Mouse (Mus musculus) ES-E14 (cell line): Measurements from ENCODE around the gene Slc11a1.

Source experiments
- HCFC1 ChIP-seq: IDR thresholded peaks from 2 replicates; pipeline ENCODE4 v1.6.1; 2012; ENCODE audit warnings: low read length, inconsistent platforms, borderline replicate concordance; ENCODE audit not compliant: insufficient read depth
- ZC3H11A ChIP-seq: IDR thresholded peaks from 2 replicates; pipeline ENCODE4 v1.6.1; 2012; ENCODE audit warnings: low read depth, mild to moderate bottlenecking, inconsistent platforms, low read length, borderline replicate concordance
- ZNF384 ChIP-seq: IDR thresholded peaks from 2 replicates; pipeline ENCODE4 v1.6.1; 2012; ENCODE audit warnings: low read depth, low read length, inconsistent platforms

GRCm38 (mm10) chr1:74379058-74379504 is 4.1 kb downstream of the Slc11a1 start:
- TF ChIP-seq HCFC1 (no peak), ZNF384 (no peak), ZC3H11A (no peak)
